Mouse (Mus musculus): Measurements from ENCODE around the gene Samhd1.

- no peak for TF ChIP-seq ZC3H11A (IDR thresholded peaks at IDR 0.05; ENCODE audit: borderline replicate concordance, low read depth, low read length)
- no peak for TF ChIP-seq ZNF384 (IDR thresholded peaks at IDR 0.05; ENCODE audit: low read depth, low read length)
Observed at GRCm38 (mm10) chr2:157170166-157170565, 35.1 kb upstream of the Samhd1 start.
